Mouse (Mus musculus): Measurements from ENCODE around the gene Vmn1r220. TPM values are rescaled to one million over a fixed set of nuclear protein-coding genes. Genes with fewer than 3 reads are reported as not detected.
"Not testable (repeated sequence)": the region's sequence is repeated elsewhere in the genome, so short reads cannot be mapped to it uniquely, and the experiment has no call there.

The Vmn1r220 gene
- polyA plus RNA-seq (2014; fragmentation: Nextera tagmentation; extraction: Ambion mirVana): not detected in 2 replicates

DNA sequence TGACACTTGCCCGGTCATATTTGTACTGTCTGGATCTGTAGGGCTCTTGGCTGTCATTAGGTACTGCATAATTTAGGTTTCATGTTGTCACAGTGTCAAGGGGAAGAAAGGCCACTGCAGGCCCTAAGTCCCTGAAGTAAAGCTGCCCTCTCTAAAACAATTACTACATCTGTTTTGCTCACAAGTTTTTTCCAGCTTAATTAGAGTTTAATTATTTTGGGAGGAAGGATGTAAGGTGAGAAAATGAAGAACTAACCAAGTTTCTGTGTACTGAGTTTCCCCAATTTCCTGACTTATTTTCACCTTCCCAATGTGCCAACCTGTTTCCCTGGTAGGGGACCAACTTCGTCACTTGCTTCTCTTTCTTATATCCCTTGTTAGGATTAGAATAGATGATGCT, at the start of gene Vmn1r220:
Vmn1r220 (minus strand) TSS at position 101 of the 400 bp plus-strand sequence.
- DNase-seq (no peak), ATAC-seq (ENCODE audit: low FRiP score, low TSS enrichment) (no peak)
- Histone ChIP-seq H3K27me3 (ENCODE audit: control insufficient read depth, insufficient read depth, low read length) (no peaks in the 10 kb centered on the region), H3K4me2 (ENCODE audit: low read length) (no peak within 1 kb of the TSS), H3K9me3 (ENCODE audit: control insufficient read depth, low read length) (no peaks in the 10 kb centered on the region), H3K9ac (replicated peaks; ENCODE audit: low read length) (no peak within 1 kb of the TSS), H3K4me1 (ENCODE audit: control insufficient read depth, insufficient read depth, low read length) (no peaks in the 10 kb centered on the region), H3K27ac (replicated peaks; ENCODE audit: low read depth, low read length) (no peak within 1 kb of the TSS), H3K4me3 (replicated peaks; ENCODE audit: low read depth, low read length) (no peak within 1 kb of the TSS), H3K36me3 (ENCODE audit: control insufficient read depth, insufficient read depth, low read length) (no peaks in the 10 kb centered on the region)
- 86% methylated on average over 2 of the region's 2 CpGs for WGBS

DNA sequence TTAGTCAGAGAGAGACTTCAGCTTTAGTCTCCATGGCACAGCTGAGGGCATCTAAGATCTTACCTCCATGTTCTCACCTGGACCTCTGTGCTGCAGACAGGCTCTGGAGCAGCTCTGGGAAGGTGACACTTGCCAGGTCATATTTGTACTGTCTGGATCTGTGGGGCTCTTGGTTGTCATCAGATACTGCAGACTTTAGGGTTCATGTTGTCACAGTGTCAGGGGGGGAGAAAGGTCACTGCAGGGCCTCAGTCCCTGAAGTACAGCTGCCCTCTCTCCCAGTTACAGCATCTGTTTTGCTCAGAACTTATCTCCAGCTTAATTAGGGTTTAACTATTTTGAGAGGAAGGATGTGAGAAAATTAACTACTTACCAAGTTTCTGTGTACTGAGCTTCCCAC, 48.1 kb upstream of the Vmn1r220 start, which contains the start of gene Vmn1r222:
Vmn1r222 (minus strand) TSS at position 101 of the 400 bp plus-strand sequence.
- H3K27ac ChIP-seq (replicated peaks; ENCODE audit: low read depth, low read length); H3K4me3 ChIP-seq (replicated peaks; ENCODE audit: low read depth, low read length); ATAC-seq (ENCODE audit: low FRiP score, low TSS enrichment); H3K4me1 ChIP-seq (ENCODE audit: control insufficient read depth, insufficient read depth, low read length); H3K9me3 ChIP-seq (ENCODE audit: control insufficient read depth, low read length); H3K4me2 ChIP-seq (ENCODE audit: low read length); H3K27me3 ChIP-seq (ENCODE audit: control insufficient read depth, insufficient read depth, low read length); DNase-seq; H3K36me3 ChIP-seq (ENCODE audit: control insufficient read depth, insufficient read depth, low read length); H3K9ac ChIP-seq (replicated peaks; ENCODE audit: low read length): not testable (repeated sequence)

DNA sequence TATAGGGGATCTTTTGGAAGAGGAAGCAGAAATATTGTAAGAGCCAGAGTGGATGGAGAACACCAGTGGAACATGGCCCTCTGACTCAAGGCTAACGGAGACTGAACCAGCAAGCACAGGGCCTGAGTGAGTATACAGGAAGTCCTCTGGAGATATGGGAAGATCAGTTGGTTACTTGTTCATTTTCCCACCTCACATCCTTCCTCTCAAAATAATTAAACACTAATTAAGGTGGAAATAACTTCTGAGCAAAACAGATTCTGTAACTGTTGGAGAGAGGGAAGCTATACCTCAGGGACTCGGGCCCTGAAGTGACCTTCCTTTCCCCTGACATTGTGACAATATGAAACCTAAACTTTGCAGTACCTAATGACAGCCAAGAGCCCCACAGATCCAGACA, 26.1 kb upstream of the Vmn1r220 start, which contains the start of gene Vmn1r221:
Vmn1r221 (plus strand) TSS at position 301 of the 400 bp plus-strand sequence.
- H3K9me3 ChIP-seq (ENCODE audit: control insufficient read depth, low read length); H3K36me3 ChIP-seq (ENCODE audit: control insufficient read depth, insufficient read depth, low read length); H3K27ac ChIP-seq (replicated peaks; ENCODE audit: low read depth, low read length); H3K4me1 ChIP-seq (ENCODE audit: control insufficient read depth, insufficient read depth, low read length); H3K9ac ChIP-seq (replicated peaks; ENCODE audit: low read length); H3K4me3 ChIP-seq (replicated peaks; ENCODE audit: low read depth, low read length); H3K27me3 ChIP-seq (ENCODE audit: control insufficient read depth, insufficient read depth, low read length); ATAC-seq (ENCODE audit: low FRiP score, low TSS enrichment); H3K4me2 ChIP-seq (ENCODE audit: low read length); DNase-seq: not testable (repeated sequence)
- 93% methylated on average over 2 of the region's 2 CpGs for WGBS

DNA sequence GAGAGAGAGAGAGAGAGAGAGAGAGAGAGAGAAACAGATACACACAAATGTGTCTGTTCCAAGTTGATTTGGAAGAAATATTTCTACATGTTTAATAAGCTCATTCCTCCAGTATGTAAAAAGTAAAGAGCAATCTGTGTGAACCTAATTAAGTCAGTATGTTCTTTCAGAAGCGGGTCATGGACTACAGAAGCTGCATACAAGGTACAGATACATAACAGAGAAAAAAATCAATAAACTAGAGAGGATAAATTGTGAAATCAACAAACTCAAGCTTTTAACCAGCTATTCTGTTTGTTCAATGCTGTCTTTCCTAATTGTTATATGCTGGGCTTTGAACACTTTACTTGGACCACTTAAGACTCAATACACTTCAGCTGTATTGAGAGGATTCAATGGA, 16.1 kb upstream of the Vmn1r220 start:
- not testable (repeated sequence) for DNase-seq; H3K27ac ChIP-seq (replicated peaks; ENCODE audit: low read depth, low read length); H3K4me2 ChIP-seq (ENCODE audit: low read length); H3K9me3 ChIP-seq (ENCODE audit: control insufficient read depth, low read length); H3K36me3 ChIP-seq (ENCODE audit: control insufficient read depth, insufficient read depth, low read length); H3K27me3 ChIP-seq (ENCODE audit: control insufficient read depth, insufficient read depth, low read length); H3K4me1 ChIP-seq (ENCODE audit: control insufficient read depth, insufficient read depth, low read length); H3K9ac ChIP-seq (replicated peaks; ENCODE audit: low read length); ATAC-seq (ENCODE audit: low FRiP score, low TSS enrichment); H3K4me3 ChIP-seq (replicated peaks; ENCODE audit: low read depth, low read length)
- 88% methylated on average over 1 of the region's 1 CpGs for WGBS

DNA sequence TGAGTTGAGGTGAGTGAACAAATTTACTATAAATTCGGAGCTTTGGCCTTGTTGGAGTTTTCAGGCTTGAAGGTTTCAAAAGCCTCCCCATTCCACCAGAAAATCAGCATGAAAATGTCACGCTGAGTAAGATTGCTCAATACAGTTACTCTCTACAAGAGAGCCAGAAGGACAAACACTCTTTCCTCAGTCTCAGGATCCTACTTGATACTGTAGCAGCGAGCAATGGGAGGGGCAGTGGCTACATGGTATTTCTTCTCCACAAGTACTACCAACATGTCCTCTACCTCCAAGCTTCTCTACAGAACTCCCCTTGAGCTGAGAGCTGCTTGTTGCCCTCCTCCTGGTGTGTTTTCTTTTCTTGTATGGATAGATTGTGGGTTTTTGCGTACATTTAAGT, 21.3 kb downstream of the Vmn1r220 start:
- H3K4me3 ChIP-seq (replicated peaks; ENCODE audit: low read depth, low read length); H3K27ac ChIP-seq (replicated peaks; ENCODE audit: low read depth, low read length); H3K9ac ChIP-seq (replicated peaks; ENCODE audit: low read length); H3K27me3 ChIP-seq (ENCODE audit: control insufficient read depth, insufficient read depth, low read length); DNase-seq; H3K36me3 ChIP-seq (ENCODE audit: control insufficient read depth, insufficient read depth, low read length); H3K4me1 ChIP-seq (ENCODE audit: control insufficient read depth, insufficient read depth, low read length); ATAC-seq (ENCODE audit: low FRiP score, low TSS enrichment); H3K4me2 ChIP-seq (ENCODE audit: low read length); H3K9me3 ChIP-seq (ENCODE audit: control insufficient read depth, low read length): not testable (repeated sequence)
- WGBS: 87% methylated on average over 4 of the region's 4 CpGs

DNA sequence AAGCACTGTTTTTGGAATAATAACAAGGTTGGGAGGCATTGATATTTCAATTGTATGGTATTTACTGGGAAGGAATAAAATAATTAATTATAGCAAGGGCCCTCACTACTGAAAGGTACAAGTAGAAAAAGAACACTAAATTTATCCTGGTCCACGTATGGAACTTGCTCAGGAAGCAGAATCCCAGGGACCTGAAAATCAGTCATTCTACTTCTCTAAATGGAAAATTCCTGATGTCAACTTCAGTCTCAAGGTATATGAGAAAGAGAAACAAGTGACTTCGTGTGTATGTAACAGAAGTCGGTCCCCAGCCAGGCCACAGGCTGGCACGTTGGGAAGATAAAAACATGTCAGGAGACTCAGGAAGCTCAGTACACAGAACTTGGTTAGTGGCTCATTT, 28.8 kb downstream of the Vmn1r220 start, which contains the start of gene Vmn1r219:
Vmn1r219 (plus strand) TSS at position 301 of the 400 bp plus-strand sequence.
- H3K4me3 ChIP-seq (replicated peaks; ENCODE audit: low read depth, low read length): no peak within 1 kb of the TSS
- no peak within 1 kb of the TSS for H3K9ac ChIP-seq (replicated peaks; ENCODE audit: low read length)
- ATAC-seq (ENCODE audit: low FRiP score, low TSS enrichment) (no peak), DNase-seq (no peak)
- H3K4me1 ChIP-seq (ENCODE audit: control insufficient read depth, insufficient read depth, low read length): no peaks in the 10 kb centered on the region
- no peaks in the 10 kb centered on the region for H3K9me3 ChIP-seq (ENCODE audit: control insufficient read depth, low read length)
- H3K27me3 ChIP-seq (ENCODE audit: control insufficient read depth, insufficient read depth, low read length): no peaks in the 10 kb centered on the region
- WGBS: 90% methylated on average over 4 of the region's 4 CpGs
- H3K4me2 ChIP-seq (ENCODE audit: low read length): no peak within 1 kb of the TSS
- no peaks in the 10 kb centered on the region for H3K36me3 ChIP-seq (ENCODE audit: control insufficient read depth, insufficient read depth, low read length)
- no peak within 1 kb of the TSS for H3K27ac ChIP-seq (replicated peaks; ENCODE audit: low read depth, low read length)

DNA sequence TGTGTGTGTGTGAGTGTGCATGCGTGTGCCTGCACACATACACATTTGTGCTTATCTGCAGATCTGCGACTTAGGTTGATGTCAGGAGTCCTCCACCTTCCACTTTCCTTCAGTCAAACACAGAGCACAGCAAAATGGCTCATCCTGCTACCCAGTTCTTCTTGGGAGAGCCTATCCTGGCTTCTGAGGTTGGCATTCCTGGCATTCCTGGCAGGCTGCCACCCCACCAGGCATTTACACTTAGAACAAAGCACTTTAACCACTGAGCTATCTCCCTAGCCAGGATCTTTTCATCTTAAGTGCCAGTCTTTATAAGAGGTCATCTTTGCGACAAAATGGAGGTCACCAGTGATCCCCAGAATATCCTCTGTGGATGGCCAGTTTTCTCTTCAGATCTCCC, 29.9 kb downstream of the Vmn1r220 start:
- H3K4me3 ChIP-seq (replicated peaks; ENCODE audit: low read depth, low read length): no peak overlapping the region
- no peaks in the 10 kb centered on the region for H3K9me3 ChIP-seq (ENCODE audit: control insufficient read depth, low read length)
- no peak overlapping the region for H3K27ac ChIP-seq (replicated peaks; ENCODE audit: low read depth, low read length)
- no peak; the same call in 1 of the 2 replicates for ATAC-seq (ENCODE audit: low FRiP score, low TSS enrichment)
- no peaks in the 10 kb centered on the region for H3K36me3 ChIP-seq (ENCODE audit: control insufficient read depth, insufficient read depth, low read length)
- no peaks in the 10 kb centered on the region for H3K27me3 ChIP-seq (ENCODE audit: control insufficient read depth, insufficient read depth, low read length)
- H3K4me2 ChIP-seq (ENCODE audit: low read length): no peak overlapping the region
- H3K9ac ChIP-seq (replicated peaks; ENCODE audit: low read length): no peak overlapping the region
- H3K4me1 ChIP-seq (ENCODE audit: control insufficient read depth, insufficient read depth, low read length): no peaks in the 10 kb centered on the region
- DNase-seq: peak; percentile 21
- WGBS: 73% methylated on average over 3 of the region's 3 CpGs

DNA sequence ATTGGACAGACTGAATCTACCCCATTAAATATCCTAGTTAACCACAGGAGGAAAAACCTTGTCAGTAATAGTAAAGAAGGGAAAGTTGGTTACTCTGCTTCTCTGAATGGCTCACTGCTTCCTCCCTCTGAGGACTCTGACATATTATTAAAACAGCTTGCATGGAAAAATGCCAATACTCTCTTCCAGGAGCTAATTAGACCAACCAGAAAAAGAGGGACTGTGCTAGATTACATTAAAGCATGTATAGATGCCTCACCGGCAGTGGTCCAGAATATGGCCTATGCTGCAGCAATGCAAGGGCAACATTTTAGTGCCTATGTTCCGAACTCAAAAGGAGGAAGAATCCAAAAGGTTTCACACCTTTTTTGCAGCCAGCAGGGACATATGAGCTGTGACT, 48.9 kb downstream of the Vmn1r220 start:
- H3K27ac ChIP-seq (replicated peaks; ENCODE audit: low read depth, low read length): no peak overlapping the region
- ATAC-seq (ENCODE audit: low FRiP score, low TSS enrichment) (no peak), DNase-seq (no peak)
- H3K27me3 ChIP-seq (ENCODE audit: control insufficient read depth, insufficient read depth, low read length): no peaks in the 10 kb centered on the region
- H3K4me2 ChIP-seq (ENCODE audit: low read length): no peak overlapping the region
- H3K36me3 ChIP-seq (ENCODE audit: control insufficient read depth, insufficient read depth, low read length): no peaks in the 10 kb centered on the region
- H3K4me3 ChIP-seq (replicated peaks; ENCODE audit: low read depth, low read length): no peak overlapping the region
- no peaks in the 10 kb centered on the region for H3K4me1 ChIP-seq (ENCODE audit: control insufficient read depth, insufficient read depth, low read length)
- H3K9me3 ChIP-seq (ENCODE audit: control insufficient read depth, low read length): no peaks in the 10 kb centered on the region
- 91% methylated on average over 2 of the region's 2 CpGs for WGBS
- H3K9ac ChIP-seq (replicated peaks; ENCODE audit: low read length): no peak overlapping the region

DNA sequence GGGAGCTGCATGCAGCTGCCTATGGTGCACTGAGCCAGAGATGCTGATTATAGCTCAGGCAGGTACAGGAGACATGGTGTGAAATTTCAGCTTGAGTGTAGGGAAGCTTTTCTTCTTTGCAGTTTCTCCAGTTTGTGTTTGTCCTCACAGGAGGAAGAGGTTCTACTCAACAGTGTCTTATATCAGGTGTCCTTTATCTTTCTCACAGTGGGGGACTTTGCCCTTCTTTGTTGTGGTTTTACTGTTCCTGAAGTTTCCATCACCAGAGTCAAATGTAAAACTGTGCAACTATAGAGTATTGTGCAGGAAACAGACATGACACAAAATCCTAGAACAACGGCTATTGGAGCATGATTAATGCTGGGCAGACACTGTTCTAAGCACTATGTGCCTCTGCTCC, 54.3 kb downstream of the Vmn1r220 start:
- H3K27me3 ChIP-seq (ENCODE audit: control insufficient read depth, insufficient read depth, low read length): no peaks in the 10 kb centered on the region
- ATAC-seq (ENCODE audit: low FRiP score, low TSS enrichment) (no peak), DNase-seq (no peak)
- H3K4me2 ChIP-seq (ENCODE audit: low read length): no peak overlapping the region
- no peaks in the 10 kb centered on the region for H3K4me1 ChIP-seq (ENCODE audit: control insufficient read depth, insufficient read depth, low read length)
- H3K9ac ChIP-seq (replicated peaks; ENCODE audit: low read length): no peak overlapping the region
- no peaks in the 10 kb centered on the region for H3K9me3 ChIP-seq (ENCODE audit: control insufficient read depth, low read length)
- WGBS: 77% methylated on average over 1 of the region's 1 CpGs
- no peak overlapping the region for H3K4me3 ChIP-seq (replicated peaks; ENCODE audit: low read depth, low read length)
- no peak overlapping the region for H3K27ac ChIP-seq (replicated peaks; ENCODE audit: low read depth, low read length)
- H3K36me3 ChIP-seq (ENCODE audit: control insufficient read depth, insufficient read depth, low read length): no peaks in the 10 kb centered on the region

All from midbrain, embryonic 14.5 days (tissue).